Mouse (Mus musculus): Measurements from ENCODE around the gene Olfr311.
"Not testable (repeated sequence)": the region's sequence is repeated elsewhere in the genome, so short reads cannot be mapped to it uniquely, and the experiment has no call there.

Gene Olfr311

DNA sequence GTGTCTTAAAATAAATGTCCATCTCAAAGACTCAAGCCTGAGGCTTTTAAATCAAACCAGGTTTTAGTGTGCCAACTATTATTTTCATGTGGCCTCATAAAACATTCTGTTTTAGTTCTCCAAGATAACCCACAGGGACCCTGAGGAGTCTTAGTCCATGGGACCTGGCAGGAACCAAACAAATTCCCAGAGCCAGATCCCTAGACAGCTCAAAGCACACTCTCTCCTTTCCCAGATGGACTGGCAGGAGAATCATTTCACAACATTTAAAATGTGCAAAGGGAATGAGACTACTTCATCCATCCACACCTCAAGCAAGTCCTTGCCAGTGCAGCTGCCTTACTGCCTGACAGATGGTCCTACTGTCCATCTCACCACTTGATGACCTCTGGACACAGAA, at the start of gene Olfr311:
Gene Olfr311, plus strand, starts transcription at position 301 of the 400 bp plus-strand sequence.
- not testable (repeated sequence) for DNase-seq

DNA sequence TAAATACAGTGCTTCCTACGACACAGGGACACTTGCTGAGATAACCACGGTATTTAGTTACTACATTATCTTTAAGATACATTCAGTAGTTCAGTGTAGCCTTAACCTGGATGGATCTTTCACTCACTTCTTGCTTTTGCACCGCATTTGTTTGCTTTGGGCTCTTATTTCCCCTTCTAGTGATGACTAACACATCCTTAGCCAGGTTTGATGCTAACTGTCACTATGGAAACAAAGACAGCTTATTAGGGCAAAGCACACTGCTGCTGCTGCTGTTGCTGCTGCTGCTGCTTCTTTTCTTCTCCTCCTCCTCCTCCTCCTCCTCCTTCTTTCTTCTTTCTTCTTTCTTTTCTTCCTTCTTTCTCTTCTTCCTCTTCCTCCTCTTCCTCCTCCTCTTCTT, 49.5 kb upstream of the Olfr311 start:
- peak; percentile 39 for DNase-seq

DNA sequence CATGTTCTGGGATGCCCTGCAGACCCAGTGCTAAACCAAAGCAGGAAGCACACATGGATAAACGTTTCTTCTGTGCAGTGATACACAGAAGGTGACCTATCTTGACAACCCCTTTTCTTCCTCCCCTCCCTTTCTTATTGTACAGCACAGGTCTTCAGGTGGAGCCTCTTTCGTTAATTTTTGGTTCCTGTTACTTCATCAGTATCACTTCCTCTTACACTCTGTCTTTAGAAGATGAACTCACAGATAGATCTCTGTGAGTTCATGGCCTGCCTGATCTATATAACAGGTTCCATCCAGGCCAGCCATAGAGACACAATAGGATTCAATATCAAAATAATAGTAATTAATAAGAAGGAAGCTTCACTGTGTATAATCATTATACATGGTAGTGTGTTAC, 49.0 kb upstream of the Olfr311 start:
- DNase-seq, result peak; percentile 40

DNA sequence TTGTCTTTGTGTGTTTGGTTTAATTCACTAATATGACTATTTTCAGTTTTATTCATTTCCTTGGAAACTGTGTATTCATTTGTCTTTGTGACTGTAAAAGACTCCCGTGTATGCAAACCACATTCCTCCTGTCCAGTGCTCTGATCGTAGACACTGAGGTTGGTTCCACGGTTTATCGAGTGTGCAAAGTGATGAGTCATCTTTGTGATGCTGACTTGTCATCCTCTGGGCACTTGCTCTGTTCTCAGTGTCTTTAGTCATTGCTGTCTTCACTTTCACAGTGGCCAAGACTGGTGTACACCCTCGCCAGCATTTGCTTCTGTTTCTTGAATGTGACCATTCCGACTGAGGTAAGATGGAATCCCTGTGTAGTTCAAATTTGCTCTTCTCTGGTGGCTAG, 48.4 kb upstream of the Olfr311 start:
- peak; percentile 15 for DNase-seq

DNA sequence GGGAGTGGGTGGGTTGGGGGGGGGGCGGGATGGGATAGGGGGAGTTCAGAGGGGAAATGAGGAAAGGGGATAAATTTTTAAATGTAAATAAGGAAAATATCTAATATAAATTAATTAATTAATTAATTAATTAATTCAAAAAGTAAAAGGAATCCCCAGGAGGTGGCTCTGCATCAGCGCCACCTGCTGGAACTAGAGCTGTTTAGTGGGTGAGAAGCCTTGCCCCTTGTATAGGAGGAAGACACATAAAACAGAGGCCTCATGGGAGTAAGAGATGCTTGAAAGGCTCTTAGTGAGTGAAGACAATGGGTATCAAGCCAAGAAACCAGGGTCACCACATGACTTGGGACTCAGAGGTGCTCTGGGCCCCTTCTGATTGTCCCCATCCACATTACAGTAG, 43.2 kb upstream of the Olfr311 start:
- no peak for DNase-seq

DNA sequence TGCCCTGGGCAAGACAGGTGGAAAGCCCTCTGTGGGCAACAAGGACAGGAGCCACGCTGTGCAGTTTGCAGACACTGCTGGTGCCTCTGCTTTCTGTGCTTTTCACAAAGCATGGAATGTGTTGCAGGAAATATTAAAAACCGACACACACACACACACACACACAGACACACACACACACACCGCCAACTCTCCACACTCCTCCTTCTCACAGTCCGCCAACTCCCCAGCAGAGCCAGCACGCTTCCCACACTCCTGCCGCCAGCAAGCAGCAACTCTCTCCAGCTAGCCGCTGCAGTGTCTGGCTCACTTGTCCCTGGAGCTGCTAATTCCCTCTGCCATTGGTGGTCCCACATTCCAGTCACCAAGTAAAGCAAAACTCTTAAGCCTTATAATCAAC, 42.2 kb upstream of the Olfr311 start:
- DNase-seq, result no peak

DNA sequence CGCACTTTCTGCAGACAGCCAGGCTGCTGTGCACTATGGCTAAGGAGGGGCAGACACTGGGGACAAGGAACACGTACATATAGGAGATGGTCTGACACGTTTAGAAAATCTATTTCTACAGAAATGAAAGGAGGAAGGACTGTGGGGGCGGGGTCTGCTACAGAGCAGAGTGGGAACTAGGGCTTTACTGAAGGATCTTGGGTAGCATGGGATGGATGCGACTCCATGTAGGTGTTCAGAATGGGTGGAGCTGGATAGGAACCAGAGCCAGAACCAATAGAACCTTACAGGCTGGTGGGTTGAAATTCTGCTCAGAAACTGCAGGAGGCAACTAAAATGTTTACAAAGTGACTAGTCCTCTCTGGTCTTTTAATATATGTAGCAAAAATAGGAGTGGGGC, 39.3 kb upstream of the Olfr311 start:
- DNase-seq, result no peak

DNA sequence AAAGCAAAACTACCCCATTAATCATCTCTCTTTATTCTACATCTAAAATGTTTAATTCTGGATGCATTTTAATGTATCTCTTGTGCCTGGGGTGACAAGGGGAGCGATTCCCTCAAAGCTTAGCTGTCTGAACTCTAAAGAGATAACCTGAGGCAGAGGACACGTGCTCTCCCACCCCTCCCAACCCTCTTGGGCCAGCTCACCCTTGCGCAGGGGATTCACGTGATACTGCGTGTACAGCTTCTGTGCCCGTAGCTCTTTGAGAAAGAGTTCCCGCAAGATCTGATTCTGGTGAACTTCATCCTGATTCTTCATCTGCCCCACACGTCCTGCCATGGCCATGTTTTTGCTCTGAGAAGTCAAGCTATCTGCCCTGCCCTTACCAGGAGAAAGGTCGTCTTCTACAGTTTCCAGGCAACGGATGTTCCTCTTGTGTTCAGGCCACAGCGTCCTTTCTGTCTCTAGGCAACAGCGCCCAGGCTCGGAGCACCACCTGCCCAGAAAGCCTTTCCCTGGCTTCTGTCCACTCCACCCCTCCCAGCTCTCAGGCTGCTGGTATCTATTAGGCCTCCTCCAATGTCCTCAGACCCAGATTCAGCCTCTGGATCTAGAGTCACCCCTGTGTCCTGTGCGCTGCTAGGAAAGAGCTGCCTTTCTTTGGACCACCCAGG, 37.4 kb upstream of the Olfr311 start, which contains the start of gene Fam183b:
Gene Fam183b, minus strand, starts transcription at position 403 of the 671 bp plus-strand sequence.
- peak; percentile 88 for DNase-seq

DNA sequence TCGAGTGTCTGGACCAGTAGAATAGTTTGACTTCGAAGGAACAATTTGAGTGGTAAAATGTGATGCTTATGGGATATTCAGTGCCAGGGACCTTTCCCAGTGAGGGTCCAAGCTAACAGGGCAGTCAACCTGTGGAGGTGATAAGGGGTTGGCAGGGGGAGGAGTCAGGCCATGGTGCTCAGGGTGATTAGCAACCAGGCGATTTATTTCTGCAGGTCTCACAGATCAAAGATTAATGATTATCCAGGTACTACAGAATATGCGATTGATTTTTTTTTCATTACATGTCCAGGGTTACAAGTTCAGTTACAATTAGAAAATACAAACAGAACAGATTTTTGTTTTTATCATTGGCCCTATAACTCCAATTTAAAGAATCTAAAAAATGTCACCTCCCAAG, 35.2 kb upstream of the Olfr311 start:
- peak; percentile 21 for DNase-seq

DNA sequence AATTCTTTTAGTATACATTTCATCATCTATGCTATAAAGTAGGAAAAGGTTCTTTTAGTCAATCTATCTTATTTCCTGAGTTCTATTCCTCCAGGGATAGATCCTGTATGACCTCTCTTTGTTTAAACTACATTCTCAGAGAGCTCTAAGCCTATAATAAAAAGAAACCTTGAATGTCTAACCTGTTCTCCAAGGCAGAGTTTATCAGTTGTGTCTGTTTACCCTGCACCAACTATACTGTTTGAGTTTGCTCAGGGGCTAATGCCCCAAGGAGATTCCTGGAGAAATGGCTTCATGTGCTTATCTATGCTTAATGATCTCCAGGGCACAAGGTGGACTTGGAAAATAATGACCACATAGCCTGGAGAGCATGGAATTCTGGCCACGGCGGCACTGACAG, 34.7 kb upstream of the Olfr311 start:
- DNase-seq, result peak; percentile 60

DNA sequence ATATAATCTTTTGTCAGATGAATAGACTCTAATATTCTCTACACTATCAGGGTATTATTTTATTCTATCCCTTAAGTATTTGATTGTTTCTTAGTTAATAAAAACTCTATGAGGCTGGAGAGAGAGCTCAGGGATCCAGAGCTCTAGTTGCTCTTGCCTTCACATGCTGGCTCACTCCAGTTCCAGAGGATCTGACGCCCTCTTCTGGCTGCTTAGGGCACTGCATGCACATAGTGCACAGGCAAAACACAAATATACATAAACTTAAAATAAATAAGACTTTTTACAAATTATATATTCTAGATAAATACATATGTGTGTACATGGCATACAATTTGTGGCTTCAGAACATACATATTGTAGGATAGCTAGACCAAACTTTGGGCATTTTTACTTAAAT, 27.1 kb upstream of the Olfr311 start:
- DNase-seq, result no peak

DNA sequence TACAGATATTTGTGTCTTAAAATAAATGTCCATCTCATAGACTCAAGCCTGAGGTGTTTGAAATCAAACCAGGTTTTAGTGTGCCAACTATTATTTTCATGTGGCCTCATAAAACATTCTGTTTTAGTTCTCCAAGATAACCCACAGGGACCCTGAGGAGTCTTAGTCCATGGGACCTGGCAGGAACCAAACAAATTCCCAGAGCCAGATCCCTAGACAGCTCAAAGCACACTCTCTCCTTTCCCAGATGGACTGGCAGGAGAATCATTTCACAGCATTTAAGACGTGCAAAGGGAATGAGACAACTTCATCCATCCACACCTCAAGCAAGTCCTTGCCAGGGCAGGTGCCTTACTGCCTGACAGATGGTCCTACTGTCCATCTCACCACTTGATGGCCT, 24.4 kb upstream of the Olfr311 start, which contains the start of gene Olfr313:
Gene Olfr313, plus strand, starts transcription at position 301 of the 400 bp plus-strand sequence.
- DNase-seq, result not testable (repeated sequence)

DNA sequence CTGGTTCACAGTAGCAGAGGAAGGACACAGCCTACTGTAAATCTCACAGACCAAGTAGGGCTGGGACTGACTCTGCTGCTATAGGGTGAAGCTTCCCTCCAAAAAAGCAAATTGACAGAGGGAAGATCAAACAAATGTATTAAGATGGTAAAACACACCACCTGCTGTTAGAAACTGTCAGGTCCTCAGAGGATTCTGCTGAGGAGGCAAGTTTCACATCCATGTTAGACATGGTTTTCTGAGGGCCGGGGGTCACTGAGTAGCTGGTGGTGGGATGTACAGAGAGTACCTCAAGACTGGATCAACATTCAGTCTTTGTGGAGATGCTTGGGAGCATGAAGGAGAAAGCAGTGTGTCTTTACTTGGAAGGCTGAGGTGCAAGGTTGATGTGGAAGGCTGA, 23.4 kb upstream of the Olfr311 start:
- no peak for DNase-seq

DNA sequence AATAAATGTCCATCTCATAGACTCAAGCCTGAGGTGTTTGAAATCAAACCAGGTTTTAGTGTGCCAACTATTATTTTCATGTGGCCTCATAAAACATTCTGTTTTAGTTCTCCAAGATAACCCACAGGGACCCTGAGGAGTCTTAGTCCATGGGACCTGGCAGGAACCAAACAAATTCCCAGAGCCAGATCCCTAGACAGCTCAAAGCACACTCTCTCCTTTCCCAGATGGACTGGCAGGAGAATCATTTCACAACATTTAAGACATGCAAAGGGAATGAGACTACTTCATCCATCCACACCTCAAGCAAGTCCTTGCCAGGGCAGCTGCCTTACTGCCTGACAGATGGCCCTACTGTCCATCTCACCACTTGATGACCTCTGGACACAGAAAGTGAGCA, 10.1 kb upstream of the Olfr311 start, which contains the start of gene Olfr312:
Gene Olfr312, plus strand, starts transcription at position 301 of the 400 bp plus-strand sequence.
- DNase-seq, result not testable (repeated sequence)

DNA sequence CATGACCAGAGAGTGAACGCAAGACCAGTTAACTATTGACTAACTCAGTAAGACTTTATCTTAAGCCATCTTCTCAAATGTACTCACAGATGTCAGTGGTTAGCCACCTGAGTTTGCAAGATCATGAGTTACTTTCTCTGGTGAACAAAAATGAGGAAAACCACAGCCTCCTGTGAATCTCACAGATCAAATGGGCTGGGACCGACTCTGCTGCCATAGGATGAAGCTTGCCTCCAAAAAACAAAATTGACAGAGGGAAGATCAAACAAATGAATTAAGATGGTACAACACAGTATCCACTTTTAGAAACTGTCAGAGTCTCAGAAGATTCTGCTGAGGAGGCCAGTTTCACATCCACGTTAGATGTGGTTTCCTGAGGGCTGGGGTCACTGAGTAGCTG, 9.3 kb upstream of the Olfr311 start:
- peak; percentile 66 for DNase-seq

DNA sequence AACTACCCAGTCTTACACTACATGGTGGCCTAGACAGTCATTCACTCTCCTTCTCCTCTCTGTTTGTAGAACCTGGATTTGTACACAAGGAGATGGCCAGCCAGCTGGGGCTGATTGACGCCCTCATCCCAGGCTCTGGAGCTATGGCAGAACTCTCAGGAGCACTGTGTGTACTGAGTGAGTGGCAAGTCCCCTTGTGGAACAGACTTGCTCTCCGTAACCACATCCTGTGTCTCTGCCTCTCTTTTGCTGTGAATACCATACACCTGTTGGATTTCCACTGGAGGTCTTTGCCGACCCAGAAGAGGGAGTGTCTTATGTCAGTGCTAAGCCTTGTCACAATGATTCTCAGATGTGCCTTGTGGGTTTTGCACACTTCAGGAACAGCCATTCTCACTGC, 6.5 kb upstream of the Olfr311 start:
- peak; percentile 55 for DNase-seq

DNA sequence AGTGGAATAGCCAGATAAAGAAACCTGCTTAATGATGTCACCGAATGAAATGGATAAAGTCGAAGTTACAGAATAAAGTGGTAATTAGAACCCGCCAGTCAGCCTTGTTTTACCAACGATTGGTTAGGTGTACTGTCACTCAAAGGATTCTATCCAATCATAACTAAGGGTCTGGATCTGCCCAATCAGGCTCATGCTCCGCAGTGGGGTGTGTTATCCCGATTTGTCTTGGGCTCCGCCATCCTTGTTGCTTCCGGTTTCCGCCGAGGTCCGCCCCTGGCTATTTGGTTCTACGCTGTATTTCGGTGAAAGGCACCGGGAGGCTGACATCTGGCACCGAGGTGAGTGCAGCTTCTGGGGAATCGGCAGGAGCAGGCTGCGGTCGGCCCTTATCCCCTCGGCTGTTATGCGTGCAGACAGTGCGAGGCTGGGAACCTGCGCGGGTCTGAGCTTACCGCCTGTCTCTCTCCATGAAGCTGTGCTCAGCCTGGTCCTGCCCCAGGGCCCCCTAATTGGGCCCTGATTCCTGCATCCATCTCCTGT, 7.9 kb downstream of the Olfr311 start, which contains the start of gene Gm12258:
Gene Gm12258, plus strand, starts transcription at position 240 of the 543 bp plus-strand sequence.
- DNase-seq, result peak; percentile 99

DNA sequence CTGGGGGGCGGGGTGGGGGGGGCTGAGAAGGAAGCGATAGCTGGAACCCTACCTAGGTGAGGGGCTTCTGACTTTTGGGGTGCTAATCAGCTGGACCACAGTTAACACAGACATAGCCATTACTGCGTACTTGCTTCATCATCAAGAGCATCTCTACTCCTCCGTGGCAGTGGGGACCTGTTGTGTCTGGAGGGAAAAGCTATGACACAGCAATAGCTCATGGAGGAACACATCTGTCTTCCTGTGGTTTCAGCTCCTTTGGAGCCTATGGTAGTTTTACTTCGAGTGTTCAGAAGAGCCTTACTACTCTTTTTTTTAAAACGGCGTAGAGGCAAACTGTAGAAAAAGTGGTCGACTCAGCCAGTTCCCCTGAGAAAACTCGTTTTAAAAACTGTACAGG, 8.6 kb downstream of the Olfr311 start:
- no peak for DNase-seq

DNA sequence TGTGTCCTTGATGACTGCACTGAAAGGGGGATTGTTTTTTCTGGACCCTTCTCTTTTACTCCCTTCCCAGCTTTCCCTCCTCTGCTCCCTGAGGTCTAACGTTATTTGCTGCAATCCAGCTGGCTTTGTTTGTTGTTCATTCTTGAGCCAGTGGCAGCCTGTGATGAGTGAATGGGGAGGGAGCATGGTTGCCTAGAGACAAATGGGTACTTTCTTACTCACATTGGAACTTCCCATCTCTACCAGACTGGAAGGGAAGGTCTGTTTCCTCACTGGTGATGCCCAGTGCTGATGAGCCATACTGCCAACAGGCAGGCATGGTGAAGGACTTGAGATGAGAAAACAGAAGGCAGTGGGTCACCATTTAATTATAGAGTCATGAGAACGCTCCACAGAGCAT, 10.7 kb downstream of the Olfr311 start:
- no peak for DNase-seq

DNA sequence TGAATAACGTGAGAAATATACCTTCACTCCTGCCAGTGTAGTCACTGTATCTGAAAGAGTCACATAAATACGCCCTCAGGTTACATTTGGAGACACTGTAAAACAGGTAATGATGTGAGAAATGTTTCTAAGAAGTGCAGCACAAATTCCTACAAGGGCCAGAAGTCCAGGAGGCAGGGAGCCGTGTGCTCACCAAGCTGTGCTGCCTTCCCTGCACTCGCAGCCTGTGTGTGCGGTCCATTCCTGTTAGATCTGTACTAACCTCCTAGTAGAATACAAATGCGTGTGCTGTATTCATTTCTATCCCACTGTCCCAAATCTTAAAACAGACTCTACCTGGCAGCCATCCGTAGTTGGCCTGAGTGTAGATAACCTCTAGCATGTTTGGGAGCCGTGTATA, 21.7 kb downstream of the Olfr311 start:
- DNase-seq, result no peak

DNA sequence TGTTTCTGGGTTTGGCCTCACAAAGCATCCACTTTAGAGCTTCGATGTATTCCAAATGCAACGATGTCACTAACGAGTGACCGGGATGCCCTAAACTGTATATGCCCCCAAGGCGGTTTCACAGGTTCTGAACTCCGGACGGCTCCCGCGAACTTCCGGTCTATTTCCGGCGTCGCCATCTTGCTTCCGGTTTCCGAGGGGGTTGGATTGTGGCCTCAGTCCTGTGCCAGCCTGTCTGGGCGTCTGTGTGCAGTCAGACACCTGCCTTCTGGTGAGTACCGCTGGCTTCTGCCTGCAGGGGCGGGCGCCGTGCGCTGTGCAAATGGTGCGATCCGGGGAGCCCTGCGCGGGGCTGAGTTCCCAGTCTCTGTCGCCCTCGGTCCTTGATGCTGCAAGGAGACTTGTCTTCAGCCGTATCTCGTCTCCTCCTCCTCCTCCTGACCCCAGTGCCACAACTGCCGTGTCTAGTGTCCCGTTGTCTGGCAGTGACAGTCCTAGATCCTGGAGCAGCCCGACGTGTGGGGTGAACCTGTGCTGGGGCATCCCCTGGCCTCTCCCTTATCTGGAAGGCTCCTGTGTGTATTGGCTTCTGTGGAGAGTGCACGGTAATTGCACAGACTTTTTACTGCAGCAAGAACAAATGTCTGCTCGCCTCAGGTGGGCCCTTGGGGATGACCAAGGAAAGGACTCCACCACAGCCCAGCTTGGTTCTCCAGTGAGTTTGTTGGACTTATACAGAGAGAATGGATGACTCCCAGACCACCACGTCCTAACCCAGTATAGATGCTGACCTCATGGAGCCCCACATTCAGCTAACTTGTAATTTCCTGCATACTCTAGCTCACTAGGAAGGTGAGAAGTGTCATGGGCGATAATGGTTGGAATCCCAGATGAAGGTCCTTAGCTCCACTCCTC, 28.2 kb downstream of the Olfr311 start, which contains the start of gene 2810021J22Rik:
Gene 2810021J22Rik, plus strand, starts transcription at position 178 of the 915 bp plus-strand sequence.
- peak; percentile 96 for DNase-seq

DNA sequence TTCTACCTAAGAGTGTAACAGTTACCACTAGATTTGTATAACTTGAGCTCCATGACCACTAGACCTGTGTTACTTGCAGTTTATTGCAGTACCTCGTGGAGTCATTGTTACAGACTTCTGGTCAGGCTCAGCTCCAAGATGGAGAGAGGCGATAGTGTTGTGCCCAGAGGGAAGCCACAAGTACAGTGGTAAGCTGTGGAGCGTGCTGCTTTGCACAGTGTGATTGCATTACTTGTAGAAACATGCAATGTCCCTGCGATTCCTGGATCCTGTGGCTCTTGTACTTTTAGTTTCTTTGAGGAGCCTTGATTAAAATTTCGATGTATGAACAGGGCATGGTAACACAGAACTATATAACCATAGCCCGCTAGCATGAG, 28.9 kb downstream of the Olfr311 start:
- peak; percentile 82 for DNase-seq

DNA sequence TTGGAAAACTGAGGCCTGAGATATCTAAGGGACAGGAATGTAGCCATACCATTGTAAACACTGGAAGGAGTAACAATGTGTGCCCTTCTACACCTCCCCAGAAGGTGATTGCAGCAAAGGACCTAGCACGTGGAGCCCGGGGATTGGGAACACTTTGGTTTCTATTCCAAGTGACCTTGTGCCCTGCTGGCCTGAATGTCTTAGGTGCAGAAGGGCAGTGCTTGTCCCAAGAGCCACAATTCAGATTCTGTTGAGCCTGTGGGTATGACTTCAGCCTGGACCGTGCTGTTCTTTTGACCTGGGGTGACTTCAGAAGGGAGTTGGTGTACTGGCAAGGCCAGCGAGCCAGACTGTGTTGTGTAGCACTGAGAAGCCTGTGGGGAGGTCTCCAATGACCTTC, 31.9 kb downstream of the Olfr311 start:
- DNase-seq, result peak; percentile 85

Measured in heart, adult 11 months (tissue).